19 mouse cellular contexts compared by ENCODE assay signal in the genomic region with DNA sequence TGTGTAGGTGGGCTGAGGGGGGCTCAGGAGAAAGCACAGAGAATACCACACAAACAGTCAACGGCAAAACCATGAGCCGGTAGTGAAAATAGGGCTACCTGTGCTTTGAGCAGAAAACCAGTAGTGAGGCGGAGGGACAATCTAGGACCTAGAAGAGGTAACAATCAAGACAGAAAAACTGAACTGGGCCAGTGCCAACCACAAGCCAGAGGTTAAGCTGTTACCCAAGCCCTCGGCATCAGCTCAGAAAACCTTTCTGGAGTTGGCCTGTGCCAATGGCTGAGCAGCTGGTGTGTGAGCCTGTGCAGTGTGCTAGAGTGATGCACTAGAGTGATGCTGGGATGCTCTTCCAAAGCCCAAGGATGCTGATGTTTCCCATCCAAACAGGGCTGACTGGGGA.
"Had no signal": no experiment of that assay in that cellular context is flagged by ENCODE, and none has a peak within 500 bp of the region (broad histone marks: within the 10 kb centered on the region; RNA-seq: fewer than 3 reads in every experiment).

No protein-coding gene starts in this region.

- H3K27ac ChIP-seq: intestine, embryonic 15.5 days; limb, embryonic 12.5 days; limb, embryonic 15.5 days; liver, embryonic 12.5 days; liver, embryonic 15.5 days; midbrain, embryonic 12.5 days; neural tube, embryonic 13.5 days; stomach, embryonic 15.5 days had no signal

- H3K4me2 ChIP-seq: intestine, embryonic 15.5 days; limb, embryonic 12.5 days; limb, embryonic 15.5 days; liver, embryonic 12.5 days; liver, embryonic 15.5 days; midbrain, embryonic 12.5 days; neural tube, embryonic 13.5 days; stomach, embryonic 15.5 days had no signal

- H3K4me3 ChIP-seq: intestine, embryonic 15.5 days; limb, embryonic 12.5 days; limb, embryonic 15.5 days; liver, embryonic 12.5 days; liver, embryonic 15.5 days; midbrain, embryonic 12.5 days; myocyte; neural tube, embryonic 13.5 days; stomach, embryonic 15.5 days had no signal

- H3K4me1 ChIP-seq: liver, embryonic 12.5 days; stomach, embryonic 15.5 days had no signal

- DNase-seq: layer of hippocampus, adult 9-11 months; left cerebral cortex, postnatal 4 days; lung, adult 2 months; lung, postnatal 14 days; lung, postnatal 4 days; retina, postnatal 1 day; right cerebral cortex, postnatal 25 days; spleen, adult 18-20 months; thymus, postnatal 25 days had no signal

- ATAC-seq: intestine, embryonic 15.5 days; liver, embryonic 12.5 days; midbrain, embryonic 16.5 days had no signal

- H3K36me3 ChIP-seq: intestine, embryonic 15.5 days; limb, embryonic 15.5 days; liver, embryonic 12.5 days; liver, embryonic 15.5 days; neural tube, embryonic 13.5 days; stomach, embryonic 15.5 days had no signal

- H3K9me3 ChIP-seq: intestine, embryonic 15.5 days; limb, embryonic 12.5 days; limb, embryonic 15.5 days; liver, embryonic 12.5 days; liver, embryonic 15.5 days; midbrain, embryonic 12.5 days; neural tube, embryonic 13.5 days; stomach, embryonic 15.5 days had no signal

- H3K27me3 ChIP-seq: intestine, embryonic 15.5 days; limb, embryonic 15.5 days; liver, embryonic 12.5 days; liver, embryonic 15.5 days; midbrain, embryonic 12.5 days; neural tube, embryonic 13.5 days; stomach, embryonic 15.5 days had no signal

- H3K9ac ChIP-seq: intestine, embryonic 15.5 days; limb, embryonic 12.5 days; limb, embryonic 15.5 days; liver, embryonic 12.5 days; liver, embryonic 15.5 days; midbrain, embryonic 12.5 days; neural tube, embryonic 13.5 days; stomach, embryonic 15.5 days had no signal
